Mouse (Mus musculus): ENCODE measurements at regions not wholly inside any gene's neighbourhood (a gene's known extent, or its start where the extent isn't known, plus 50 kb on each side); places are given as distances from the start of the nearest gene placed in this dataset.

DNA sequence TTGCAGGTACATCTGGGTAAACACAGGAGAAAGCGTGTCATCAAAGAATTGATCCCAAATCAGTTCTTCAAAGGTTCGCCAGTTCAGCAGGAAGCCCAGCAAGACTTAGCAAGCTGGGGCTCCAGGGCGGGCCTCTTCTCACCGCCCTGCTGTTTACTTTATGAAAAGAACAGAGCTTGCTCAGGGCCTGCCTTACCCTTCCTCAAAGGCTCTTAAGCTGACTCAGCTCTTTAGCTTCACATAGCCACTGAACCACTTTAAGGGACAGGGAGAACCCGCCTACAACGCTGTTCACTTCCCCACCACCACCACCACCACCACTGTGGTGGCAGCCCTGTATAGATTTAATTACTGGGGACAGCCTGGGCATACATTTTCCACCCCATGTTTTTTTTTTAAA lies 148.5 kb downstream of the Clic5 start:
- Histone ChIP-seq H3K36me3 (replicated peaks; ENCODE audit: low read length) (no peaks in the 10 kb centered on the region), H3K27me3 (replicated peaks) (no peaks in the 10 kb centered on the region), H3K4me3 (replicated peaks) (no peak overlapping the region), H3K9me3 (no peaks in the 10 kb centered on the region), H3K4me1 (no peaks in the 10 kb centered on the region)
- TF ChIP-seq GATA1 (IDR thresholded peaks at IDR 0.05; ENCODE audit: borderline replicate concordance, low read length) (no peak), FLI1 (IDR thresholded peaks at IDR 0.05; ENCODE audit: low read length) (no peak)

DNA sequence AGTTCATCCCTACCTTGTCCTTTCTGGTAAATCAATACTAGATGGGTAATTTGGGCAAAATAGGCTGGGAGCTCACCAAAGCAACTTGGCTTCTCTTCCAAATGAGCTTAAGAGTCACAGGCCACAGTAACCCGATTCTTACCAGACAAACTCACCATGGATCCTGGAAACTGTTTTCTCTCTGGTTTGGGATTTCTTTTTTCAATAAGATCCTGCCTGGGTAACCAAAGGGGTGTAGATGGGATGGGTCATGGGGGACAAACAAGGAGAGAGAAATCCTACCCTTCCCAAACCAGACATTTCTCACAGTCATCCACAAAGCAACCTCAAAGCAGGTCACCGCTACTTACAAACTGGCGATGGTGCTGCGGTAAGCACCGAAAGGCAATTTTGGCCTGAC lies 148.9 kb downstream of the Clic5 start:
- no peak overlapping the region for H3K4me3 ChIP-seq (replicated peaks)
- no peaks in the 10 kb centered on the region for H3K36me3 ChIP-seq (replicated peaks; ENCODE audit: low read length)
- H3K9me3 ChIP-seq, result no peaks in the 10 kb centered on the region
- no peaks in the 10 kb centered on the region for H3K4me1 ChIP-seq
- no peak for TF ChIP-seq FLI1 (IDR thresholded peaks at IDR 0.05; ENCODE audit: low read length)
- TF ChIP-seq GATA1 (IDR thresholded peaks at IDR 0.05; ENCODE audit: borderline replicate concordance, low read length), result no peak
- H3K27me3 ChIP-seq (replicated peaks), result no peaks in the 10 kb centered on the region

DNA sequence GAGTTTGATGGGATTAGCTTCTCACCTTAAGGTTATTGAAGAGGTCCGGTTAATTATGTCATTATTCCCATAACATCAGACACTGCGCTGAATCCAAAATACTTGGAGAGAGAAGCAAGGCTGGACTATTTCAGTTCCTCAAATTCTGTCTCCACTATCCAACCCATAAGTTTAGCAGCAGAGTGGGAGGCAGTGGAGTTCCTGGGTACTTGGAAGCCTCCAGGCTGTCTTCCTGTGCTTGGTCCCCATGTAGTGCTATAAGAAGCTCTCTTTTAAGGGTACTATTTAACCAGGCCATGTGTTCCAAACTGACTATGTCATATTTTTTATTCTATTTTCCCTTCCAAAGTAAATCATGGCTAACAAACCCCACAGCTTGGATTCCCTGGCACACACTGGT lies 156.2 kb downstream of the Clic5 start:
- H3K36me3 ChIP-seq (replicated peaks; ENCODE audit: low read length), result no peaks in the 10 kb centered on the region
- H3K9me3 ChIP-seq, result no peaks in the 10 kb centered on the region
- H3K4me3 ChIP-seq (replicated peaks), result no peak overlapping the region
- H3K27me3 ChIP-seq (replicated peaks), result no peaks in the 10 kb centered on the region
- no peak for TF ChIP-seq GATA1 (IDR thresholded peaks at IDR 0.05; ENCODE audit: borderline replicate concordance, low read length)
- no peaks in the 10 kb centered on the region for H3K4me1 ChIP-seq

DNA sequence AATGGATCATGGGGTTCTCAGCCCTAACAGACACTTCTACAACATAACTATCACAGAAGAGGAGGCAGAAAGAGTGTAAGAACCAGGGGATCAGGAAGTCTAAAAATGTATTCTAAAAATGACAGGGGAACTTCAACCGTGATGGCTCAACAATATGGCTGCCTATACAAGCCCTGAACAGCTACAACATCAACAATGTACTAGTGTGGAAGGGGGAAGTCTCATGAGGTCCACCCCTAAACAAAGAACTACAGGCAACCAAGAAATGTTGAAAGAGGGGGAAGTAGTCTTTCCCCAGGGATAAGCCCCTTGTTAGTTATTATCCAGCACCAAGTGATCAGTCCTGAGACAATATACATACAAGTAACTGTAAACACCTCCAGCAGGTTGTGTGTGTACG lies 157.0 kb downstream of the Clic5 start:
- no peaks in the 10 kb centered on the region for H3K9me3 ChIP-seq
- H3K4me1 ChIP-seq, result no peaks in the 10 kb centered on the region
- no peak overlapping the region for H3K4me3 ChIP-seq (replicated peaks)
- H3K36me3 ChIP-seq (replicated peaks; ENCODE audit: low read length), result no peaks in the 10 kb centered on the region
- H3K27me3 ChIP-seq (replicated peaks), result no peaks in the 10 kb centered on the region
- no peak for TF ChIP-seq GATA1 (IDR thresholded peaks at IDR 0.05; ENCODE audit: borderline replicate concordance, low read length)
- TF ChIP-seq FLI1 (IDR thresholded peaks at IDR 0.05; ENCODE audit: low read length), result no peak

- Histone ChIP-seq H3K36me3 (replicated peaks; ENCODE audit: low read length) (no peaks in the 10 kb centered on the region), H3K4me1 (no peaks in the 10 kb centered on the region), H3K4me3 (replicated peaks) (no peak overlapping the region), H3K9me3 (peaks cover 6% of the 10 kb centered on the region), H3K27me3 (replicated peaks) (no peaks in the 10 kb centered on the region)
- TF ChIP-seq FLI1 (IDR thresholded peaks at IDR 0.05; ENCODE audit: low read length), result no peak
- no peak for TF ChIP-seq GATA1 (IDR thresholded peaks at IDR 0.05; ENCODE audit: borderline replicate concordance, low read length)
Measured at GRCm38 (mm10) chr17:44350201-44350948, 162.0 kb downstream of the Clic5 start.

- no peaks in the 10 kb centered on the region for H3K4me1 ChIP-seq
- H3K27me3 ChIP-seq (replicated peaks), result no peaks in the 10 kb centered on the region
- H3K4me3 ChIP-seq (replicated peaks), result no peak overlapping the region
- H3K36me3 ChIP-seq (replicated peaks; ENCODE audit: low read length), result no peaks in the 10 kb centered on the region
- TF ChIP-seq FLI1 (IDR thresholded peaks at IDR 0.05; ENCODE audit: low read length), result no peak
- TF ChIP-seq GATA1 (IDR thresholded peaks at IDR 0.05; ENCODE audit: borderline replicate concordance, low read length), result no peak
- peaks cover 6% of the 10 kb centered on the region for H3K9me3 ChIP-seq
Measured at GRCm38 (mm10) chr17:44350949-44351244, 162.5 kb downstream of the Clic5 start.

GRCm38 (mm10) chr17:44351499-44352117 lies 163.2 kb downstream of the Clic5 start:
- no peaks in the 10 kb centered on the region for H3K27me3 ChIP-seq (replicated peaks)
- H3K4me1 ChIP-seq, result no peaks in the 10 kb centered on the region
- peaks cover 6% of the 10 kb centered on the region for H3K9me3 ChIP-seq
- TF ChIP-seq GATA1 (IDR thresholded peaks at IDR 0.05; ENCODE audit: borderline replicate concordance, low read length), result no peak
- no peak for TF ChIP-seq FLI1 (IDR thresholded peaks at IDR 0.05; ENCODE audit: low read length)
- no peak overlapping the region for H3K4me3 ChIP-seq (replicated peaks)
- no peaks in the 10 kb centered on the region for H3K36me3 ChIP-seq (replicated peaks; ENCODE audit: low read length)

DNA sequence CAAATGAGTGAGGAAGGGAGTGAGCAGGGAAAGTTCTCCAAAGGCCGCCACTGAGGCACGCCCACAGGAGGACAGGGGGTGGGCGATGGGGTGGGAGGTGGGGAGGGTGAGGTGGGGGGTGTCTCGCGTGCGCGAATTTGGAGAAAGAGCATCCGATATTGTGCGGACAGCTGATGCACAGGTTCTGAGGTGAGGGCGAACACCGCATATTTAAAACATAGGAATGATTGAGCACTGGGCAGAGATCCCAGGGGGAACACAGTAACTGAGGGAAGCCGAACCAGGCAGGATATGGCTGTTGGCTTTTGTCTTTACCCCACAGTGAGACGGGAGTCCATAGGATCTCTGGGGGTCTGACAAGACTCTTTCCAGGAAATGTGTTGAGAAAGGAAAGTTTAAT lies 163.8 kb downstream of the Clic5 start:
- peaks cover 6% of the 10 kb centered on the region for H3K9me3 ChIP-seq
- no peaks in the 10 kb centered on the region for H3K27me3 ChIP-seq (replicated peaks)
- no peaks in the 10 kb centered on the region for H3K4me1 ChIP-seq
- no peaks in the 10 kb centered on the region for H3K36me3 ChIP-seq (replicated peaks; ENCODE audit: low read length)
- TF ChIP-seq GATA1 (IDR thresholded peaks at IDR 0.05; ENCODE audit: borderline replicate concordance, low read length), result no peak
- TF ChIP-seq FLI1 (IDR thresholded peaks at IDR 0.05; ENCODE audit: low read length), result no peak
- H3K4me3 ChIP-seq (replicated peaks), result no peak overlapping the region

- TF ChIP-seq FLI1 (IDR thresholded peaks at IDR 0.05; ENCODE audit: low read length), result no peak
- TF ChIP-seq GATA1 (IDR thresholded peaks at IDR 0.05; ENCODE audit: borderline replicate concordance, low read length), result no peak
- Histone ChIP-seq H3K36me3 (replicated peaks; ENCODE audit: low read length) (no peaks in the 10 kb centered on the region), H3K4me3 (replicated peaks) (no peak overlapping the region), H3K9me3 (no peaks in the 10 kb centered on the region), H3K27me3 (replicated peaks) (no peaks in the 10 kb centered on the region), H3K4me1 (no peaks in the 10 kb centered on the region)
Measured at GRCm38 (mm10) chr17:44363111-44363510, 174.7 kb downstream of the Clic5 start.

- no peaks in the 10 kb centered on the region for H3K36me3 ChIP-seq (replicated peaks; ENCODE audit: low read length)
- no peak overlapping the region for H3K4me3 ChIP-seq (replicated peaks)
- H3K4me1 ChIP-seq, result no peaks in the 10 kb centered on the region
- no peaks in the 10 kb centered on the region for H3K27me3 ChIP-seq (replicated peaks)
- H3K9me3 ChIP-seq, result no peaks in the 10 kb centered on the region
- TF ChIP-seq FLI1 (IDR thresholded peaks at IDR 0.05; ENCODE audit: low read length), result no peak
- no peak for TF ChIP-seq GATA1 (IDR thresholded peaks at IDR 0.05; ENCODE audit: borderline replicate concordance, low read length)
Measured at GRCm38 (mm10) chr17:44364494-44364893, 176.1 kb downstream of the Clic5 start.
